Comparison of ENCODE assay signal across 1 mouse cellular context in genomic region chr1:172064613-172065141, GRCm38 (mm10).
TF ChIP-seq lines count a peak whose summit lies in the region.

No protein-coding gene starts in this region.

TF ChIP-seq in CH12.LX, 34 proteins besides CTCF, POLR2A, EP300 and RAD21 (continued from another document):
- TF ChIP-seq ZC3H11A (IDR thresholded peaks at IDR 0.05; ENCODE audit: low read depth, low read length) (no peak), JUN (IDR thresholded peaks at IDR 0.05; ENCODE audit: insufficient read depth, low read depth, low read length) (no peak), E2F4 (IDR thresholded peaks at IDR 0.05; ENCODE audit: insufficient replicate concordance, low read depth, low read length) (no peak), HCFC1 (IDR thresholded peaks at IDR 0.05; ENCODE audit: low read depth, low read length) (no peak), ZKSCAN1 (IDR thresholded peaks at IDR 0.05; ENCODE audit: borderline replicate concordance, low read depth, low read length) (no peak), UBTF (IDR thresholded peaks at IDR 0.05; ENCODE audit: low read depth, low read length) (no peak), ETS1 (conservative IDR thresholded peaks at IDR 0.05; ENCODE audit: low read depth, low read length) (no peak), GABPA (IDR thresholded peaks at IDR 0.05; ENCODE audit: insufficient replicate concordance, low read depth, low read length) (no peak), JUND (conservative IDR thresholded peaks at IDR 0.05; ENCODE audit: low read depth, low read length) (no peak), MAX (IDR thresholded peaks at IDR 0.05; ENCODE audit: low read length) (no peak)
